ENCODE assay signal across 22 mouse cellular contexts in genomic region chr5:135911633-135912220, GRCm38 (mm10). TPM values are rescaled to one million over a fixed set of nuclear protein-coding genes. Genes with fewer than 3 reads are reported as not detected.
DNase-seq lines count a peak whose midpoint lies in the region; ATAC-seq lines count a peak whose summit lies in the region.
"Had no signal": no experiment of that assay in that cellular context is flagged by ENCODE, and none has a peak within 500 bp of the region (broad histone marks: within the 10 kb centered on the region; RNA-seq: fewer than 3 reads in every experiment).

No protein-coding gene starts in this region.

- peak; percentile 93 for DNase-seq in heart, adult 11 months
- DNase-seq in heart, postnatal 14 days = no peak
- peak; percentile 37 for DNase-seq in midbrain, embryonic 11.5 days (ENCODE audit: low spot score, missing footprints)
- peak; percentile 86 for DNase-seq in NIH3T3 (ENCODE audit: low read depth)
- DNase-seq in forebrain, embryonic 14.5 days (ENCODE audit: low spot score) = no peak
- DNase-seq in ovary, adult 18-20 months (ENCODE audit: low spot score) = no peak
- DNase-seq: cerebellum, adult 11 months; gastrocnemius, postnatal 14 days; heart, postnatal 10 days; kidney, adult 9 months; retina, postnatal 1 day; thymus, postnatal 4 days had no signal

- no peak overlapping the region for H3K27ac ChIP-seq in midbrain, embryonic 11.5 days (ENCODE audit: low read depth, low read length)
- no peak overlapping the region for H3K27ac ChIP-seq in midbrain, embryonic 15.5 days
- peak overlapping the region; percentile 77 for H3K27ac ChIP-seq in macrophage
- H3K27ac ChIP-seq in forebrain, embryonic 14.5 days (ENCODE audit: low read depth, low read length) = no peak overlapping the region
- H3K27ac ChIP-seq: forebrain, embryonic 12.5 days; heart, embryonic 10.5 days; hindbrain, embryonic 14.5 days; limb, embryonic 13.5 days; liver, embryonic 14.5 days had no signal

- no peaks in the 10 kb centered on the region for H3K27me3 ChIP-seq in midbrain, embryonic 11.5 days (ENCODE audit: control insufficient read depth, insufficient read depth, low read length)
- no peaks in the 10 kb centered on the region for H3K27me3 ChIP-seq in midbrain, embryonic 15.5 days (replicated peaks)
- H3K27me3 ChIP-seq in forebrain, embryonic 14.5 days (replicated peaks; ENCODE audit: control insufficient read depth, insufficient read depth, low read length) = no peaks in the 10 kb centered on the region
- H3K27me3 ChIP-seq: forebrain, embryonic 12.5 days; limb, embryonic 13.5 days had no signal

- H3K4me1 ChIP-seq in midbrain, embryonic 11.5 days (ENCODE audit: control insufficient read depth, insufficient read depth, low read length) = no peaks in the 10 kb centered on the region
- H3K4me1 ChIP-seq in midbrain, embryonic 15.5 days = 0 out of 2 replicates have a peak, but pooled peaks cover 9% of the 10 kb centered on the region
- H3K4me1 ChIP-seq in forebrain, embryonic 14.5 days (ENCODE audit: control insufficient read depth, insufficient read depth, low read length) = no peaks in the 10 kb centered on the region
- H3K4me1 ChIP-seq: limb, embryonic 13.5 days had no signal

- no peak for ATAC-seq in midbrain, embryonic 11.5 days (ENCODE audit: low FRiP score)
- no peak for ATAC-seq in midbrain, embryonic 15.5 days (replicated peaks)
- ATAC-seq in forebrain, embryonic 14.5 days = no peak
- ATAC-seq: CD4-positive, CD25-positive, alpha-beta regulatory T cell, adult 4 months had no signal

- intact Hi-C loops in heart, postnatal 14 days (cut with DNase I) = no loop called here

- no peak overlapping the region for H3K9ac ChIP-seq in midbrain, embryonic 11.5 days (ENCODE audit: low read length)
- no peak overlapping the region for H3K9ac ChIP-seq in midbrain, embryonic 15.5 days
- no peak overlapping the region for H3K9ac ChIP-seq in forebrain, embryonic 14.5 days (ENCODE audit: low read length)
- H3K9ac ChIP-seq: forebrain, embryonic 12.5 days; hindbrain, embryonic 14.5 days; limb, embryonic 13.5 days; liver, embryonic 14.5 days had no signal

- H3K4me3 ChIP-seq in midbrain, embryonic 11.5 days (ENCODE audit: low read depth, low read length) = no peak overlapping the region
- no peak overlapping the region for H3K4me3 ChIP-seq in midbrain, embryonic 15.5 days
- no peak overlapping the region for H3K4me3 ChIP-seq in macrophage (ENCODE audit: inconsistent target)
- H3K4me3 ChIP-seq in forebrain, embryonic 14.5 days (ENCODE audit: low read depth, low read length) = no peak overlapping the region
- H3K4me3 ChIP-seq: forebrain, embryonic 12.5 days; heart, embryonic 10.5 days; limb, embryonic 13.5 days had no signal

- WGBS in midbrain, embryonic 11.5 days = 90% methylated on average over 11 of the region's 11 CpGs
- WGBS in midbrain, embryonic 15.5 days = 89% methylated on average over 11 of the region's 11 CpGs
- 66% methylated on average over 11 of the region's 11 CpGs for WGBS in macrophage (ENCODE audit: missing documents)
- WGBS in forebrain, embryonic 14.5 days = 92% methylated on average over 11 of the region's 11 CpGs

- peaks cover 99% of the 10 kb centered on the region for H3K79me2 ChIP-seq in macrophage (ENCODE audit: inconsistent target)

- peaks cover 30% of the 10 kb centered on the region for H3K36me3 ChIP-seq in midbrain, embryonic 11.5 days (ENCODE audit: control insufficient read depth, insufficient read depth, low read length)
- peaks cover 36% of the 10 kb centered on the region for H3K36me3 ChIP-seq in midbrain, embryonic 15.5 days (replicated peaks)
- peaks cover 24% of the 10 kb centered on the region; the same call in 1 of the 2 replicates for H3K36me3 ChIP-seq in macrophage (ENCODE audit: inconsistent target)
- H3K36me3 ChIP-seq in forebrain, embryonic 14.5 days (ENCODE audit: control insufficient read depth, insufficient read depth, low read length) = peaks cover 75% of the 10 kb centered on the region

- H3K4me2 ChIP-seq in midbrain, embryonic 11.5 days = no peak overlapping the region
- no peak overlapping the region for H3K4me2 ChIP-seq in midbrain, embryonic 15.5 days
- H3K4me2 ChIP-seq in forebrain, embryonic 14.5 days (ENCODE audit: low read length) = no peak overlapping the region
- H3K4me2 ChIP-seq: forebrain, embryonic 12.5 days; hindbrain, embryonic 14.5 days; limb, embryonic 13.5 days had no signal

- no peaks in the 10 kb centered on the region for H3K9me3 ChIP-seq in midbrain, embryonic 11.5 days (ENCODE audit: control insufficient read depth, low read length)
- H3K9me3 ChIP-seq in midbrain, embryonic 15.5 days = no peaks in the 10 kb centered on the region
- H3K9me3 ChIP-seq in forebrain, embryonic 14.5 days (replicated peaks; ENCODE audit: control insufficient read depth, low read length) = no peaks in the 10 kb centered on the region
- H3K9me3 ChIP-seq: forebrain, embryonic 12.5 days; G1E; heart, embryonic 10.5 days; limb, embryonic 13.5 days had no signal

RNA-seq across cellular contexts. Expression of gene Ywhag, which starts 22.7 kb away (rescaled TPM):
- total RNA-seq in heart, postnatal 14 days (2021) = 100 to 1,000 TPM; 284 to 301 TPM
- 182 and 188 TPM in 2 replicates for polyA plus RNA-seq in midbrain, embryonic 11.5 days (2014; fragmentation: Nextera tagmentation; extraction: Ambion mirVana)
- 845 and 866 TPM in 2 replicates for polyA plus RNA-seq in midbrain, embryonic 15.5 days (2015; fragmentation: Nextera tagmentation; extraction: Ambion mirVana)
- total RNA-seq in macrophage (2018; cell fraction: chromatin; rRNA removed) = 100 to 1,000 TPM in 20 of 26 experiments, 10 to 100 TPM in 6; 53.4 to 231 (median 136) TPM
- 100 to 1,000 TPM; 212 to 334 (median 277) TPM for total RNA-seq in macrophage (2018; cell fraction: cytosol; rRNA removed)
- total RNA-seq in macrophage (2018; cell fraction: nucleus; rRNA removed) = 100 to 1,000 TPM in 24 of 26 experiments, 10 to 100 TPM in 2; 92.5 to 392 (median 213) TPM
- polyA plus RNA-seq in macrophage (2018) = 161 to 315 TPM (median 200 TPM) in 3 replicates
- 361 and 450 TPM in 2 replicates for polyA plus RNA-seq in forebrain, embryonic 14.5 days (2014; fragmentation: Nextera tagmentation; extraction: Ambion mirVana)

RNA-seq across cellular contexts. Expression of gene Hspb1, which starts 24.0 kb away (rescaled TPM):
- 100 to 1,000 TPM; 271 to 306 TPM for total RNA-seq in heart, postnatal 14 days (2021)
- 8.7 and 9.9 TPM in 2 replicates for polyA plus RNA-seq in midbrain, embryonic 11.5 days (2014; fragmentation: Nextera tagmentation; extraction: Ambion mirVana)
- polyA plus RNA-seq in midbrain, embryonic 15.5 days (2015; fragmentation: Nextera tagmentation; extraction: Ambion mirVana) = 13.4 and 13.9 TPM in 2 replicates
- total RNA-seq in macrophage (2018; cell fraction: chromatin; rRNA removed) = 1 to 10 TPM in 1 of 26 experiments, not detected in 25; 7.5 TPM
- total RNA-seq in macrophage (2018; cell fraction: cytosol; rRNA removed) = 1 to 10 TPM in 1 of 26 experiments, under 1 TPM in 15, not detected in 10; 0.14 to 1.1 (median 0.39) TPM
- total RNA-seq in macrophage (2018; cell fraction: nucleus; rRNA removed) = under 1 TPM in 1 of 26 experiments, not detected in 25; 0.70 TPM
- polyA plus RNA-seq in macrophage (2018) = 0.23 to 0.43 TPM in 2 of 3 replicates, not detected in the other
- polyA plus RNA-seq in forebrain, embryonic 14.5 days (2014; fragmentation: Nextera tagmentation; extraction: Ambion mirVana) = 6.6 and 8.1 TPM in 2 replicates
- total RNA-seq: G1E; megakaryocyte-erythroid progenitor cell, adult 5-6 weeks had no signal
- polyA plus RNA-seq: G1E had no signal

Comparison
In these comparisons a context has a peak if more than half of its experiments do, and no peak if none do; other contexts are left out.
1. DNase-seq: peak in heart, adult 11 months (single experiment), midbrain, embryonic 11.5 days (single experiment) and NIH3T3 (single experiment); none in heart, postnatal 14 days (0 of 2), forebrain, embryonic 14.5 days (single experiment) and ovary, adult 18-20 months (single experiment).